Mouse (Mus musculus): ENCODE results near the gene Bsnd.
A peak's percentile ranks its signal among the peaks of the same experiment; 100 is the strongest.

Bsnd gene

DNA sequence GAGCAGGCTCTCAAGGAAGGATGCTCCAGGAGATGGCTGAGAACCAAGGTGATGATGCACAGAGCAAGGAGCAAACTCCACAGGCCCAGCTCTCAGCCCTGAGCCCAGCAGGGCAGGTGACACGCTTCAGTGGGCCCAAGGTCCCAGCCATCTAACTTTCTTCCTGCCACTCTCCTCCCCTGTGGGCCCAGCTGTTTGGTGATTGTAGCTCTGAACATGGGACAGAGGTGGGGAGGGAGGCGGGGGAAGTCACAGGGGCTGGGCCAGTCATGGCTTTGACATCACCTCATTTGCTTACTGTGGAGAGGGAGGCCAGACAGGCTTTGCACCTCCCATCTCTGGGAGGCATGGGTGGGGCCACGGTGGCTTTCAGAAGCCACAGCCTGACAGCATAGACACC, at the start of gene Bsnd:
TSS of gene Bsnd (minus strand) at position 168 of the 400 bp plus-strand sequence.
- peak; percentile 73 to 82 for DNase-seq

DNA sequence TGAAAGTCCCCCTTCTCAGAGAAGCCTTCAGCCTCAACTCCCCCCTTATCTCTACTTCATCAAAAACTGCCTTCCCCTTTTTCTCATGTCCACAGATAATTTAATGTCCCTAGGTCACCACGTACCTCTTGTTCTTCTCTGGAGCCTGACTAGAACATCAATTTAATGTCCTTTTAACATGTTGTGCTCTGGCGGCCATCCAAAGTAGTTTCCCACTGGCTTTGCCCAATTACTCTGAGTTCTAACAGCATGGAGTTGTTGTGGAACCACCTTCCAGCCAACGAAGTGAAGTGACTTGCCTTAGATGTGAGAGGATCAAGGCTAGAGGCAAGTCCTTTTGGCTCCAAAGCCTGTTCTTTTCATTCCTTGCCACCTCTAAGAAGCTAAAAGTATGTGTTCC, 49.4 kb upstream of the Bsnd start:
- DNase-seq = no peak

DNA sequence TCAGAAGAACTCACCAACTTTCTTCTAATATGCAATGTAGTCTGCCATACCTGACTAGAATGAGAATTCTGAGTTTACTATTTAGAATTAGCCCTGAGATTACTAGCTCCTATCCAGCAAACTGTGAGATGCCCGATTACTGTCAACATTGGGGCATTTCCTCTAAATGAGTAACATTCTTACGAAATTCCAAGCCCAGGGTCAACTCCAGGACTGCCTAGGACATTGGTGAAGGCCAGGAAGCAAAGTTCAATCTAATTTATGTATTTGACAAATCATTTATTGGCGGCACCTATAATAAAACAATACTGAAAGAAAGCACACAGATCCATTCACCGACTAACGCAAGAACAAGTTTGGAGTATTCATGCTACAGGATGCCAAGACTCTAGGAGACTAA, 47.7 kb upstream of the Bsnd start:
- DNase-seq = no peak

DNA sequence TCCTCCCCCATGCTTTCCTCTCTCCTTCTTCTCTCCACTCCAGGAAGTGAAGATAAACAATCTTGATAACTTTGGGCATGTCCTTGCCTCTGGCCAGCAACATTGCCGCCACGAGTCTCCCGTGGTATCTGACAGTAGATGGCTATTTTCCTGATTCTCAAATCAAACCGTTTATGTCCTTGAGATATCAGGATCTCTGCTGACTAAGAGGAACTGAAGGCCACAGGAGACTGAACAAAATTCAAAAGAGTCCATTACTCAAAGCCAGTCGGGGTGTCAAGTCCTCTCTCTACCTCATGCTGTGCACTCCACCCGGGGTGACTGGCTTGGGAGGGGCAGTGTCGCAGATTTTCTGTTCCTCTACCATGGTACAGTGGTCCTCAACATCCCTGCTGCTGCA, 42.2 kb upstream of the Bsnd start:
- no peak for DNase-seq

DNA sequence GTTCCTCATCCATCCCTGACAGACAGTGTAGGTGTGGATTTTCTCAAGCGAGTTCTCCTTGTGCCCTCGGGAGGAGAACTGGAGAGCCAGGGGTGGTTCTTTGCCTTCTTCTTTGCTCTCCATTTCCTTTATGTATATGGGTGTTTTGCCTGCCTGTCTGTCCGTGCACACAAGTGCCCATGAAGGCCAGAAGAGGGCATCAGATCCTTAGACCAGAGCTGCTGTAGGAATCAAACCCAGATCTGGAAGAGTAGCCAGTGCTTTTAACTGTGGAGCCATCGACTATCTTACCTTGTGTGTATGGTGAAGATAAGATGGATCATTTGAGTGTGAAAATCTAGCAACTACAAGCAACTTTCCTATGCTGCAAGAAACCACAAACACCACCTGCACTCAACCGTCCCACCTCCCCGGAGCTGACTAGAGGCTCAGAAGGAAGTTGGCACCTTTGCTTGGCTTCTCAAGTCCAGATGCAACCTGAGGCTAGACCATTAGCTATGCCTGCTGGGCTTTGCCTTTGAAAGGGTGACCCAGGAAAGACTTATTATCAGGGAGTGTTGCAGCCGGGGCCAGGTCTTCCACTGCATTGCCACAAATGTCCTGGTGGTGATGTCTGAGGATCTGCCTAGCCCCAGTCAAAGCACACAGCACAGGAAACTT, 41.5 kb upstream of the Bsnd start:
- peak in 1 of 2 experiments; percentile 37 for DNase-seq

DNA sequence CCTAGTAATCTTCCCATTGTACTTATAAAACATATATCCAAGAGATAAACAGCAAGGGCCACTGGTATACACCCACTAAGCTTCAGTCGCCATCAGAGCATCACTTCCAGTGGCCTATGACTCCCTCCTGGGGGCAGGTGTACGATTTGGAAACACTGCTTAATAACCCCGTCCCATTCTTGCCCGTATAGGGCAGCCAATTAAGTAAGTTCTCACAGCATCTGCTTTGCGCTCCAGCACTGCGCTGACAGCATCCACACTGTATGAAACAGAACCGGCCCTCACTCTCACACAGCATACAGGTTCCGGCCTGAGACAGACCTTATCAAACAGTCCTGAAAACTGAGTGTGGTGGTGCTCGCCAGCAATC, 38.0 kb upstream of the Bsnd start:
- DNase-seq = no peak

DNA sequence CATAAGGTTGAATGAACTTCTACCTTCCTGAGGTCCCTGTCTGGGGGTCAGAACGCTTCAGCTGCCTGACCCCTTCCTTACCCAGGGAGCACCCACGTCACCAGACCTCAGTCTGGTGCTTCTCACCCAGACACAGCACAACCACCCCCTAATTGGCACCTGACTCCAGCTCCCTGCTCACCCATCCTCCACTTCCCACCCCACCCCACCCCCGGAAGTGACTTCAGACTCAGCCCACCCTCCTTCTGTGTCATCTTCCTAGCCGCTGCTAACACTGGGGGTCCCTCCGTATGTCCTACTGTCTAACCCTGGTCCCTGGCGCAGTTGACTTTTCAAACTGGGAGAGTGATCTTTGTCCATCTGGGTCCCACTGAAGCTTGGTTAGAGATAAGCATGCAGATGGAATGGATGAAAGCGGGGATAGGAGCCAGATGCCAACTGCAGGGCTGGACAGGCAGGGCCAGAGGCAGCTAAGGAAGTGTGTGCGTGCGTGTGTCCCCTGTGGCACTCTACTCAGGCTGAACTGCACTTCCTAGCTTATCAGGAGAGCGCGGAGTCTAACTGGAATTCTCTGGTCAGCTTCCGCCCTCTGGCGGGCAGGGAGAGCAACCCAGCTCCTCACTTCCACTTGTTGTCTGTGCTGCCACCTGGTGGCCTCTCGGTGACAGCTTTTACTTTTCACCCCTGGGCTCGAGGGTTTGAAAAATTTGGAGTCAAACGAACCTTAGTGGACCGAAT, 37.5 kb upstream of the Bsnd start:
- peak; percentile 86 to 92 for DNase-seq

DNA sequence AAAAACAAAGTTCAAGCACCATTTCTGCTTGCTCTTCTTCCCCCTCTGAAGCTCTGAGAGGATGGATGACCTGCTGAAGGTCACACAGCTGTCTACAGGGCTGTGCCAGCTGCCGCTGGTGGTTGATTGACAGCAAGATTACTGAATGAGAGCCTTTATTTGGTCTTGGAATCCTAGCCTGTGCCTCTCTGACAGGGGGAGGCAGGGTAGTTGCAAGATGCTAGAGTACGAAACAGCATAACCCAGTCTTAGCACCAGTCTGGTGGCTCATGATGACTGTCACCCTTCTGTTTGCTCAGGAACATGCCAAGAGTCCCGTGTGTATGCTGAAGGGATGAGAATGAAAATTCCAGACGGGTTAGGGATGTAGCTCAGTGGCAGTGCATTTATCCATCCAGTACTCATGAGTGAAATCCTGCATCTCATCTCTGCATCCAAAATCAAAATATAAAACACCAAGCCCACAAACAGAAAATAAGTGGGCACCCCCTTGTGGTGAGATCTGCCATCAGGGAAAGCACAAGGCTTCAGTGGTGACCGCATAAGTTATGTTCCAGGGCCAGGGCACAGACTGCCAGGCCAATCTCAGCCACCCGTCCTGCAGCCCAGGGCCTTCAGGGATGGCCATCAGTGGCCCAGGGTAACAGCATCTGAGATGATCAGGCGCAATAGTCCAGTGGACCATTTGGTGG, 35.9 kb upstream of the Bsnd start:
- DNase-seq = peak in 1 of 2 experiments; percentile 35

DNA sequence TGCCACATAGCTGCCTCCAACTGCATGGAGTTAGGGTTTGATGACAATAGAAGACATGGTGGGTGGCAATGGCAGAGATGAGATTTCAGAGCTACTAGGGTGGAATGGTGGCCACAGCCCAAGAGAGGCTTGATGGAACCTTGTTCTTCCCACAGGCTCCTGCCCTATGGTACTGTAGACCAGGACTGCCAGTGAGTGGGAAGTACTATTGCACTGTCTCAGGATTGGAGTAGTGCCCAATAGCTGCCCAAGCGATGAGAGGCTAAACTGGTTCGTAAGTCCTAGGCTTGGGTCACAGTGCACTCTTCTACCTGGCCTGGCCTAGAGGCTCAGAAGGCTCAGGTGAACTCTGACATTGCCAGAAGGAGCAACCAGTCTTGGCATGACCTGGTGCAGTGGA, 32.9 kb upstream of the Bsnd start:
- no peak for DNase-seq

DNA sequence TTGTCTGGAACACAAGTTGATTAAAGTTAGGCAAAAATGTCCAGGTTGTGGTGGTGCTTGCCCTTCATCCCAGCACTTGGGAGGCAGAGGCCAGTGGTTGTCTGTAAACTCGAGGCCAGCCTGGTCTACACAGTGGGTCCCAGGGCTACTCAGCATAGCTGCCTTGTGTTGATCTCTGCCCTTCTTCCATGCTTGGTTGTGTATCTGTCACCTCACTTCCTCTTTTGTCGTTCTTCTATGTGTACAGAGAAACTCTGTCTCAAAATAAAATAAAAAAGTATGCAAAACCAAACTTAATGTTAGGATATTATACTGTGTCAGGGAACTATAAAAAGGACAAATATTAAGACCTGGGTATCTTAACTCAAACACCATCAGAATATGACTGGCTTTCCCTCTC, 32.0 kb upstream of the Bsnd start:
- DNase-seq = no peak

DNA sequence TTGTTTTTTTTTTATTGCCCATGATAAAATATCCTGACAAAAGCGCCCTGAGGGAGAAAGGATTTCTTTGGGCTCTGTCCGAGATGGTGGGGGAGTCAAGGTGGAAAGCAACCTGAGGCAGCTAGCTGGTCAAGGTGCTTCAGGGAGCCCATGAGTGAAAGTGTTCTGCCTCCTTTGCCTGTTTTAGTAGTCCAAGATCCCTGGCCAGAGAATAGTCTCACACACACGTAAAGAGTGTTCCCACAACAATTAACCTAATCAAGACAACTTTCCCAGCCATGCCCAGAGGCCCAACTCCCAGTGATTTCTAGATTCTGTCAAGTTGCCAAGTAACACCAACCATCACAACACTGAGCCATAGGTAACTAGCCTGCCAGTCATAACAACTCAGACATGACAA, 30.5 kb upstream of the Bsnd start:
- DNase-seq = no peak

DNA sequence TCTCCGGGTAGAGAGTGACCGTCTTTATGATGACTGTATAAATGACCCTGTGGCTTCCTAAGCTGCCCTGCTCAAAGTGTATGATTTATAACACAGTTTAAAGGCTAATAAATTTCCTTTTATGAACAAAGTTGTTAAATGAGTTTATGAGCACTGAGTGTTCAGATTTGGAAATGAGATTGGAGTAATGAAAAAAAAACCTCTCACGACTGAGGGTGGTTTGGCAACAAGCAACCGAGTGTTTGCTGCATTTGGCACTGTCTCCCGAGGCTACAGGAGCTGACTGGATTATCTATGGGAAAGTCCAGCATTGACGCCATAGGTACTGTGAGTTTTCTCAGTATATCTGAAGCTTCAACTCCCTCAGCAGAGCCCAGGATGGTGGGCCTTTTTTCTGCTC, 22.5 kb upstream of the Bsnd start:
- DNase-seq = no peak

DNA sequence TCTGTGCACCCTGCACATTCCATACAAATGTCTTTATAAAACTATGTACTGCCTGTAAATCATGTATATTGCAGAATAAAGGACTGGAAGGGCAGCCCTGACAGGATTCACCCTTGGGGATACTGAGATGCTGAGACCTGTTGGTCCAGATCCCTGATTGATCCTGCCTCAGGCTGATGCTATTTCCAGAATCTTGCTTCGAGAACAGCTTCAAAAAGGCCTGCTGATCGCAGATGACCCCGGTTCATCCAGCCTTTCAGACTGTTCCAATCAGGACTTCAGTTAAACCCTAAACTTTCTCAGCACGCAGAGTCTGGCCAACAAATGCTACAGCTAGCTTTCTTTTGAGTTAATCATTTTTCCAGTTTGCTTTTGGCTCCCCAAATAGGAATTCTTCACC, 17.8 kb upstream of the Bsnd start:
- DNase-seq = no peak

DNA sequence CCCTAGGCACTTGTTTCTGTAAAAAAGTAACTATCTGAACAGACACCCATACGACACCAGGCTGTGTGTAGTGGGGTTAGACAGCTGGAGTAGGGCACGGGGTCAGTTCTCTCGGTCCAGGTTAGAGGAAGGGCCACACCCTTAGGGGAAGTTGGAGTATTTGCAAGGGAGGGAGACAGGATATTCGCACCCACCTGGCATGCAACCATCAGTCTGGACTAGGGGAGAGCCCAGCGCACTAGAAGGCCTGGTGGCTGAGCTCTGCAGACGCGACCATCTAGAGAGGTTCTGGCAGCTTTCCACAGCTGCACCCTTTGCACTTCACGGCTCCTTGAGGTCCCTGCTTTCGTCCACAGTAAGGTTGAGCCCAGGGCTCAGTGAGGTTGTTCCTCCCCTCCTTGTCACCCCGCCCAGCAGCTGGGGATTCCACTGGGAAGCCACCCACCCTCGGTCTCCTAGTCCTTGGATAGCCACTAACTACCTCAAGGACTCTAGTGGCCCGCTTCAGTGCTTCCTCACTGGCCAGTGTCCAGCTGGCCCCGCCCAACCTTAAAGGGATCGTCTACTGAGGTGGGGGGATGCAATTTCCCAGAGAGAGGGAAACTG, 13.5 kb upstream of the Bsnd start:
- no peak for DNase-seq

DNA sequence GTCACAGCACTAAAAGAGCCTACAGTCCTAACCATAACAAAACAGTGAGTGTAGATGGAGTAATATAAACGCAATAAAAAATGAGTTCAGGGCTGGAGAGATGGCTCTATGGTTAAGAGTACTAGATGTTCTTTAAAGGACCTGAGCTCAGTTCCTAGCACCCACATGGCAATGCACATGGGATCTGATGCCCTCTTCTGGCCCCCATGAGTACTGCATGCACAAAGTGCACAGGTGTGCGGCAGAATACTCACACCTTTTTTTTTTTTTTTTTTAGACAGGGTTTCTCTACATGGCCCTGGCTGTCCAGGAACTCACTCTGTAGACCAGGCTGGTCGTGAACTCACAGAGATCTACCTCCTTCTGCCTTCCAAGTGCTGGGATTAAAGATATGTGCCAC, 11.5 kb upstream of the Bsnd start:
- no peak for DNase-seq

DNA sequence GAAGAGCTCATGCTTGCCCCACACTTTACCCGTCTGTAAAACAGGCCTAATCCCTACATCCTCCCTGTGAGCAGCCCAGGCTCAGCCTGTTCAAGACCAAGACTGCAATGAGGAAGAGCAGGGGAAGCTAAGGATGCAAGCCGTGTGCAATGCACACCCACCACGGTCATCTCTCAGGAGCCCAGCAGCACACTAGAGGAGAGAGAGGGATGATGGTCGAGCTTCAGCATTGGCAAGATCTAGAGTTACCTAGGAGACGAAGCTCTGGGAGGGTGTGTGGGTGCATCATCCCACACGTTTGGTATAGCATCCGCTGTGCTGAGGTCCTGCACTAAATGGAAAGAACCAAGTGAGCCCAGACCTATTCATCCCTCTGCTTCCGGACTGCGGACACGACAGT, 8.0 kb upstream of the Bsnd start:
- DNase-seq = no peak

DNA sequence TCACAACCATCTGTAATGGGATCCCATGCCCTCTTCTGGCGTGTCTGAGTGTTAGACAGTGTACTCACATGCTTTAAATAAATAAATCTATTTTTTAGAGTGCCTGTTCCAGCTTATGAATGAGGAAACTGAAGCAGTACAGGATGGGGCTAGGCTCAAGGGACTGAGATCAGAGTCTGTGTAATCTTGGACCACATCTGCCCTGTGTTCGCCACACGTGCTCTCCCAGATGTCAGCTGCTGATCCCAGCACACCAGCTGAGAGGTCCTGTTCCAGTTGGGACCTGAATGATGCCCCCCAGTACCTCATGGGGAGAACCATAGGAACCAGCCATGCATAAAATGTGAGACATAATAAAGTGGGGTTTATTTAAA, 6.4 kb upstream of the Bsnd start:
- no peak for DNase-seq

DNA sequence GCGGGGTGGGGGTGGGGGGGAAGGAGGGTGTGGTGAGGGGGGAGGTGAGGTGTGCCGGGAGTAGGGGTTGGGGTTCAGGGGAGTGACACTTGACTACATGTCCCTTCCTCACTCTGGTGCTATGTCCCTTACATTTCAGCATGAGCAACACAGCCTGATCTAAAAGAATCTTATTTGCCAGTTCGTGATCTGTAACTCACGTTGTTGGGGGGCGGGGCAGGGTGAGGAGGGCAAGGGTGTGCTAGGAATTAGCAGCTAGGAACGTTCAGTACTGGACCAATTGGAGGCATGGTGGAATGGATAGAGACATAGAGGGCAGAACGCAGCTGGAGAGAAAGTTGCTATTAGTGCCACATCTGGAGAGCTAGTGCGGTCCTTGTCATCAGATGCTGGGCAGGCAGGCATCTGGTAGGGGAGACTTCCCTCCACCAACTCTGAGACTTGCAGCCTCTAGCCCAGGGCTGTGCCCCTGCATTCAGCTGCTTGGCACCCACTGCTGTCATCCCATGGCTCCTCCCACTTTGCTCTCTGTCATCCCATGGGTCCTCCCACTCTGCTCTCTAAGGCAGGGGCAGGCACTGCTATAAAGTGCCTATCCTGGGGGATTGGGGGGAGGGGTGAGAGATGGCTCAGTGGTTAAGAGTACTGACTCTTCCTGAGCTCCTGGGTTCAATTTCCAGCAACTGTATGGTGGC, 5.8 kb upstream of the Bsnd start:
- DNase-seq = no peak

DNA sequence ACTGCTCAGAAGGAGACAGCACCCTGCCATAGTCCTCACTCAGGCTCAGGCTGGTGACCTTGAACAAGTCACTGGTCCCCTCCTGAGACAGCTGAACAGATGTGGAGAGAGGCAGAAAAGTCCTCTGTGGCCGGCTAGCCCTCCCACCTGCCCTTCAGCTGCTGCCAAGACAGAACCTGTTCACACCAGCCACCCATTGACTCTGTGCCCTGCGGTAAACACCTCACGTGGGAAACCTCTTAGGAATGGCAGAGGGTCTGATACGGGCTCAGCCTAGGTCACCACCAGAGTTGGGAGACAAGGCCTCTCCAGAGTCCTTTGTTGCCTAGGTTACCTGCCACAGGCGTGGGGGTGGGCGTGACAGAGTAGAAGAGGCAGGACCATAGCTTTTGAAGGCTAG, 4.8 kb upstream of the Bsnd start:
- DNase-seq = peak; percentile 46 to 68

DNA sequence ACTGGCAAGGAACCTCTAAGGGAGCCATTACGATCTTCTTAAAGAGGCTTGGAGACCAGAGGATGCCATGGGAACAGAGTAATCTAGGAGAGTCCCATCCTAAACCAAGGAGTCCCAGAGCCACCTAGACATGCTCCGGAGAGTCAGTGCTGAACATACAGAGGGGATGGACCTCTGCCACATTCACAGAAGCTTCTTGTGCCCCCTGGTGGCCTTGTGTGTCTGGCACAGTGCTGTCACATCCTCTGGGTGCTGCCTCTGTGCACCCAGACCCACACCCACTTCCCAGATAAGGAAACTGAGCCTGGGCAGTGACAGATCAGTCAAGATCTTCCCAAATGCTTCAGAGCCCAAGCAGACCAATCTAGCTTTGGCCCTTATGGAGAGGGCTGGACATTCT, 1.6 kb upstream of the Bsnd start:
- peak in 1 of 2 experiments; percentile 45 for DNase-seq

DNA sequence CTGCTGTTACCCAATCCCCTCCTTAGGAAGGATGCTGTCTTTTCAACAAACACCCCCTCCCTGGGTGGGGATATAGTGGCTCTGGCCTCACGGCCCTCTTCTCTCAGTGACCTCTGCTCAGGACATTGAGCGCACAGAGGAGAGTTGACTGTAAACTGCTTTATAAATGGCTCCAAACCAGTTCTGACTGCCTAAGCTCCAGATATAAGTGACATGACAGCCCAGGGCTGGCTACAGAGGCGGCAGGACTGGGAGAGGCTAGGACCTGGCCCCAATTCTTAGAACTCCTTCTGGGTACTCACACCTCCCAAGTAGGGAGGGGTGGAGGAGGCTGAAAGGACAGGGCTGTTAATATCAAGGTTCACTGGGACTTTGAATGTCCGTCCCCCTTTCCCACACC, 1.5 kb downstream of the Bsnd start:
- DNase-seq = peak; percentile 40 to 69

DNA sequence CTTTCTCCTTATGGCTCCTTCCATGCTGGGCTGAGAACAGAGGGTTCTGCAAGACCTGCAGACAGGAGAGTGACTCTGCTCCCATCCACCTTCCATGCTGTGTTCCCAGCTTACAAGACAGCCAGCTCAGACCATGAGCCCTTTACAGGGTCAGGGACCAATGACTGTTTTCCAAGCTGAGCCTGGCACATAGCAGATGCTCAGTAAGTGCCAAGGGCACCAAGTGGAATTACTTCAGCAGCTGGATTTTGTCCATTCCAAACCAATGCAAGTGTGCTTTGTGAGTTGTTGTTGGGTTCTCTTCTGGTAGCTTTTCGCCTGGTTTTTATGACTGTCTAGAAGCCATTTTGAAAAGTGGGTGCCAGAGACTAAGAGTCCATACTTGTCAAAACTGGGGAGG, 8.3 kb downstream of the Bsnd start:
- no peak for DNase-seq

DNA sequence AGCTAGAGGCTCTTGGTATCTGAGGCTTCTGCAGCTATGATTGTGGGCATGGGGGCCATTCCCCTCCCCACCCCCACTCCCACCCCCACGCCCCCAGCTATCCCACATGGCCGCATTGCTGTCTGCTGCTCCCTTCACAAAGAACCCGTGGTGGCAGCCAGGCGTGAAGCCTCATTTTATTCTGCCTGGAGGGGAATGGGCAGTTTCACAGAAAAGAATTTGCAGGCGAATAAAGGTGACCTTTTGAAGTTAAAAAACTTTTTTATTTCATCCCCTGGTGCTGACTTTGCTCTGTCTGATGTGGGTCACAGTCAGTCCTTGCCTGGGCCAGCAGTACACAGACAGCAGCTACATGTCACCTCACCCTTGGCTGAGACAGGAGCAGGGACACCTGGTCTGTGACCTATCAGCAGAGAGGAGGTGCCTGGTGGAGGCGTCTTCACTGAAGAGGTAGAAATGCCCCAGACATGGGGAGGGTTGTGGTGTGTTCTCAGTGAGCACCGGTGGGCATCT, 8.8 kb downstream of the Bsnd start:
- peak in 1 of 2 experiments; percentile 61 for DNase-seq

Measured in kidney, adult 8-10 months (tissue).